Comparison of ENCODE assay signal across 20 mouse cellular contexts in genomic region chr12:86039078-86039477, GRCm38 (mm10). TPM values are rescaled to one million over a fixed set of nuclear protein-coding genes. Genes with fewer than 3 reads are reported as not detected.
"Had no signal": no experiment of that assay in that cellular context is flagged by ENCODE, and none has a peak within 500 bp of the region (broad histone marks: within the 10 kb centered on the region; RNA-seq: fewer than 3 reads in every experiment).

No protein-coding gene starts in this region.

- H3K9ac ChIP-seq: liver, embryonic 13.5 days; neural tube, embryonic 12.5 days; neural tube, embryonic 15.5 days; stomach, embryonic 15.5 days had no signal

- H3K4me1 ChIP-seq: liver, embryonic 13.5 days; stomach, embryonic 15.5 days had no signal

- H3K36me3 ChIP-seq: stomach, embryonic 15.5 days had no signal

- H3K4me3 ChIP-seq: left cerebral cortex, adult 2 months; liver, embryonic 13.5 days; neural tube, embryonic 12.5 days; neural tube, embryonic 15.5 days; stomach, embryonic 15.5 days had no signal

- H3K9me3 ChIP-seq: liver, embryonic 13.5 days; stomach, embryonic 15.5 days had no signal

- H3K27ac ChIP-seq: left cerebral cortex, adult 2 months; liver, embryonic 13.5 days; neural tube, embryonic 12.5 days; neural tube, embryonic 15.5 days; stomach, embryonic 15.5 days had no signal

- H3K27me3 ChIP-seq: liver, embryonic 13.5 days; neural tube, embryonic 12.5 days; neural tube, embryonic 15.5 days; stomach, embryonic 15.5 days had no signal

- DNase-seq: kidney, postnatal 10 days; kidney, postnatal 36 days; layer of hippocampus, postnatal 36 days; liver, embryonic 13.5 days; lung, adult 2 months; lung, postnatal 14 days; lung, postnatal 4 days; midbrain, embryonic 14.5 days; right cerebral cortex, adult 18-20 months; right cerebral cortex, postnatal 14 days; right cerebral cortex, postnatal 4 days; spleen, adult 18-20 months; thymus, postnatal 25 days had no signal

- H3K4me2 ChIP-seq: liver, embryonic 13.5 days; midbrain, embryonic 11.5 days; neural tube, embryonic 12.5 days; neural tube, embryonic 15.5 days; stomach, embryonic 15.5 days had no signal

RNA-seq across cellular contexts. Expression of gene Tgfb3, which starts 39.8 kb away (rescaled TPM):
- total RNA-seq: megakaryocyte progenitor cell, adult 5-6 weeks; megakaryocyte-erythroid progenitor cell, adult 5-6 weeks had no signal

RNA-seq across cellular contexts. Expression of gene Ift43, which starts 43.3 kb away (rescaled TPM):
- total RNA-seq: megakaryocyte-erythroid progenitor cell, adult 5-6 weeks had no signal
